Mouse (Mus musculus) kidney, postnatal 10 days (tissue): ENCODE measurements around the gene Kcnh6.
A peak's percentile ranks its signal among the peaks of the same experiment; 100 is the strongest.

Experiments used
- DNase-seq: peaks from one replicate; pipeline ENCODE4 v3.0.0; 2021; ENCODE audit warnings: mixed read lengths

The Kcnh6 gene

GRCm38 (mm10) chr11:106007821-106008220, at the start of gene Kcnh6:
Gene Kcnh6, plus strand, starts transcription at chr11:106008124.
- peak; percentile 90 for DNase-seq

- DNase-seq = no peak
These were observed 49.4 kb upstream of the Kcnh6 start for GRCm38 (mm10) chr11:105958566-105958965.

GRCm38 (mm10) chr11:105959355-105959754, 48.6 kb upstream of the Kcnh6 start:
- DNase-seq = no peak

- no peak for DNase-seq
These were observed 43.2 kb upstream of the Kcnh6 start for GRCm38 (mm10) chr11:105964691-105965090.

GRCm38 (mm10) chr11:105966288-105966687, 41.6 kb upstream of the Kcnh6 start:
- no peak for DNase-seq

- DNase-seq = peak; percentile 77
These were observed 40.0 kb upstream of the Kcnh6 start, which contains the start of gene Ace for GRCm38 (mm10) chr11:105967741-105968574. Gene Ace, plus strand, starts transcription at chr11:105967945.

GRCm38 (mm10) chr11:105968948-105969347, 39.0 kb upstream of the Kcnh6 start:
- no peak for DNase-seq

GRCm38 (mm10) chr11:105969516-105969915, 38.4 kb upstream of the Kcnh6 start:
- peak; percentile 81 for DNase-seq

GRCm38 (mm10) chr11:105974593-105974992, 33.3 kb upstream of the Kcnh6 start:
- peak; percentile 44 for DNase-seq

- no peak for DNase-seq
These were observed 32.9 kb upstream of the Kcnh6 start for GRCm38 (mm10) chr11:105975050-105975449.

GRCm38 (mm10) chr11:105975636-105976035, 32.3 kb upstream of the Kcnh6 start:
- no peak for DNase-seq

- DNase-seq = no peak
These were observed 29.7 kb upstream of the Kcnh6 start for GRCm38 (mm10) chr11:105978232-105978631.

- DNase-seq = no peak
These were observed 29.3 kb upstream of the Kcnh6 start for GRCm38 (mm10) chr11:105978634-105979033.

- DNase-seq = no peak
These were observed 23.5 kb upstream of the Kcnh6 start for GRCm38 (mm10) chr11:105984452-105984851.

GRCm38 (mm10) chr11:105987446-105987845, 20.5 kb upstream of the Kcnh6 start:
- no peak for DNase-seq

GRCm38 (mm10) chr11:105989446-105989845, 18.5 kb upstream of the Kcnh6 start:
- DNase-seq = no peak

- DNase-seq = no peak
These were observed 17.7 kb upstream of the Kcnh6 start for GRCm38 (mm10) chr11:105990231-105990630.

GRCm38 (mm10) chr11:105994375-105994774, 13.5 kb upstream of the Kcnh6 start, which contains the start of gene Ace3:
Gene Ace3, plus strand, starts transcription at chr11:105994675.
- no peak for DNase-seq

GRCm38 (mm10) chr11:106000062-106000461, 7.9 kb upstream of the Kcnh6 start:
- DNase-seq = no peak

GRCm38 (mm10) chr11:106001718-106002117, 6.2 kb upstream of the Kcnh6 start:
- DNase-seq = peak; percentile 36

GRCm38 (mm10) chr11:106004576-106004975, 3.3 kb upstream of the Kcnh6 start:
- DNase-seq = peak; percentile 49

GRCm38 (mm10) chr11:106005970-106006369, 2.0 kb upstream of the Kcnh6 start:
- peak; percentile 83 for DNase-seq

- no peak for DNase-seq
These were observed 4.8 kb downstream of the Kcnh6 start for GRCm38 (mm10) chr11:106012711-106013110.

GRCm38 (mm10) chr11:106013556-106014225, 5.8 kb downstream of the Kcnh6 start:
- DNase-seq = peak; percentile 68
